Comparison of ENCODE assay signal across 10 mouse cellular contexts in the genomic region with DNA sequence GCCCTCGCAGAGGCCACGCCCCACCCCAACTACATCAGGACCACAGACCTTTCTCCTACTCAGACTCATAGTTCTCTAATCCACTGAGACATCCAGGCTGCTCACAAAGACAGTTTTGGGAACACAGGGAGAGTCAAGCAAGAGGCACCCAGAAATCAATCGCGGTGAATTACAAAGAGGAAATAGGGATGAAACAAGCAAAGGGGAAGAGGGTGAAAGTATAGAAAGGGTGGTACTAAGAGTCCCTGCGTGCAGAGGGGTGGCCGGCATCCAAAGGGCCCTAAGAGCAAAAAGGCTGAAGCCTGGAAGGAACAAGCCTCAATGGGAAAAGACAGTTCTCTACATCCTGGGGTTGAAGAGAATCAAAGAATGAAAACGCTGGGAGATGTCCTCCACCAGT. TPM values are rescaled to one million over a fixed set of nuclear protein-coding genes. Genes with fewer than 3 reads are reported as not detected.
DNase-seq lines count a peak whose midpoint lies in the region; ATAC-seq and TF ChIP-seq lines count a peak whose summit lies in the region.
"Had no signal": no experiment of that assay in that cellular context is flagged by ENCODE, and none has a peak within 500 bp of the region (broad histone marks: within the 10 kb centered on the region; RNA-seq: fewer than 3 reads in every experiment).

No protein-coding gene starts in this region.

- H3K9ac ChIP-seq in liver, embryonic 15.5 days: peak overlapping the region; percentile 92; the same call in 1 of the 2 replicates

- no peaks in the 10 kb centered on the region for H3K36me3 ChIP-seq in E14TG2a.4 (ENCODE audit: insufficient read depth, low read length)
- H3K36me3 ChIP-seq in liver, embryonic 15.5 days (replicated peaks): peaks cover 18% of the 10 kb centered on the region

- H3K4me2 ChIP-seq in liver, embryonic 15.5 days: peak overlapping the region; percentile 100

- peak; percentile 35 for ATAC-seq in granulocyte monocyte progenitor cell, adult 5-6 weeks (replicated peaks; ENCODE audit: poor library complexity, severe bottlenecking)
- no peak for ATAC-seq in liver, embryonic 15.5 days (ENCODE audit: insufficient read depth)

- 13% methylated on average over 7 of the region's 7 CpGs for WGBS in liver, embryonic 15.5 days (ENCODE audit: insufficient replicate concordance)

- H3K27ac ChIP-seq in liver, embryonic 15.5 days (replicated peaks): no peak overlapping the region

- peak overlapping the region; percentile 79 for H3K4me3 ChIP-seq in E14TG2a.4 (replicated peaks; ENCODE audit: low read length)
- H3K4me3 ChIP-seq in liver, embryonic 15.5 days (replicated peaks): peak overlapping the region; percentile 94

- no peak for TF ChIP-seq CTCF in E14TG2a.4 (conservative IDR thresholded peaks at IDR 0.05; ENCODE audit: low read length)

- H3K9me3 ChIP-seq in E14TG2a.4 (ENCODE audit: low read length): no peaks in the 10 kb centered on the region
- no peaks in the 10 kb centered on the region for H3K9me3 ChIP-seq in liver, embryonic 15.5 days (replicated peaks)

- peaks cover 76% of the 10 kb centered on the region for H3K27me3 ChIP-seq in E14TG2a.4 (ENCODE audit: insufficient read depth, low read length)
- H3K27me3 ChIP-seq in liver, embryonic 15.5 days: peaks cover 39% of the 10 kb centered on the region

- DNase-seq in heart, adult 11 months: peak; percentile 89
- no peak for DNase-seq in heart, adult 8-10 months (ENCODE audit: low spot score)
- DNase-seq in frontal cortex, adult 2 months (ENCODE audit: extremely low spot score in 1 of 2, low spot score in 1 of 2): no peak
- no peak for DNase-seq in gastrocnemius, postnatal 25 days
- no peak for DNase-seq in ovary, postnatal 14 days (ENCODE audit: low spot score)
- DNase-seq: thymus, adult 2 months had no signal

- peaks cover 23% of the 10 kb centered on the region for H3K4me1 ChIP-seq in E14TG2a.4 (replicated peaks; ENCODE audit: low read depth, low read length)
- H3K4me1 ChIP-seq in liver, embryonic 15.5 days (replicated peaks): peaks cover 51% of the 10 kb centered on the region

RNA-seq across cellular contexts. Expression of gene Inafm2, which starts 0.9 kb away (rescaled TPM):
- 10 to 100 TPM; 33.0 to 45.2 (median 33.9) TPM for total RNA-seq in heart, adult 8-10 months (2022)
- total RNA-seq in granulocyte monocyte progenitor cell, adult 5-6 weeks (2014; fragmentation: Nextera tagmentation): 27.9 and 30.3 TPM in 2 replicates
- 15.0 and 24.8 TPM in 2 replicates for total RNA-seq in granulocyte monocyte progenitor cell, adult 5-6 weeks (2017)
- 12.3 and 12.6 TPM in 2 replicates for polyA plus RNA-seq in liver, embryonic 15.5 days (2015; fragmentation: Nextera tagmentation; extraction: Ambion mirVana)
- 30.1 and 31.1 TPM in 2 replicates for polyA plus RNA-seq in frontal cortex, adult 2 months (2012; rRNA removed)
- 1 to 10 TPM; 3.6 to 4.9 TPM for total RNA-seq in gastrocnemius, postnatal 25 days (2021)

RNA-seq across cellular contexts. Expression of gene Plcb2, which starts 16.4 kb away (rescaled TPM):
- total RNA-seq in heart, adult 8-10 months (2022): 1 to 10 TPM; 2.2 to 3.3 (median 2.5) TPM
- total RNA-seq in granulocyte monocyte progenitor cell, adult 5-6 weeks (2014; fragmentation: Nextera tagmentation): 99.1 and 108 TPM in 2 replicates
- 54.3 and 70.7 TPM in 2 replicates for total RNA-seq in granulocyte monocyte progenitor cell, adult 5-6 weeks (2017)
- 2.3 and 2.9 TPM in 2 replicates for polyA plus RNA-seq in liver, embryonic 15.5 days (2015; fragmentation: Nextera tagmentation; extraction: Ambion mirVana)
- polyA plus RNA-seq in frontal cortex, adult 2 months (2012; rRNA removed): 3.1 and 3.5 TPM in 2 replicates
- under 1 TPM; 0.15 to 0.16 TPM for total RNA-seq in gastrocnemius, postnatal 25 days (2021)

RNA-seq across cellular contexts. Expression of gene Ccdc9b, which starts 17.8 kb away (rescaled TPM):
- 10 to 100 TPM; 24.6 to 38.6 (median 29.6) TPM for total RNA-seq in heart, adult 8-10 months (2022)
- 0.92 and 2.3 TPM in 2 replicates for total RNA-seq in granulocyte monocyte progenitor cell, adult 5-6 weeks (2014; fragmentation: Nextera tagmentation)
- 0.26 and 0.82 TPM in 2 replicates for total RNA-seq in granulocyte monocyte progenitor cell, adult 5-6 weeks (2017)
- 0.20 and 0.29 TPM in 2 replicates for polyA plus RNA-seq in liver, embryonic 15.5 days (2015; fragmentation: Nextera tagmentation; extraction: Ambion mirVana)
- 6.5 and 7.4 TPM in 2 replicates for polyA plus RNA-seq in frontal cortex, adult 2 months (2012; rRNA removed)
- total RNA-seq in gastrocnemius, postnatal 25 days (2021): 10 to 100 TPM; 11.8 to 13.0 TPM

RNA-seq across cellular contexts. Expression of gene Phgr1, which starts 27.9 kb away (rescaled TPM):
- total RNA-seq in heart, adult 8-10 months (2022): not detected
- not detected in 2 replicates for total RNA-seq in granulocyte monocyte progenitor cell, adult 5-6 weeks (2014; fragmentation: Nextera tagmentation)
- not detected in 2 replicates for total RNA-seq in granulocyte monocyte progenitor cell, adult 5-6 weeks (2017)
- polyA plus RNA-seq in liver, embryonic 15.5 days (2015; fragmentation: Nextera tagmentation; extraction: Ambion mirVana): not detected in 2 replicates
- not detected in 2 replicates for polyA plus RNA-seq in frontal cortex, adult 2 months (2012; rRNA removed)
- not detected for total RNA-seq in gastrocnemius, postnatal 25 days (2021)
- total RNA-seq: hematopoietic stem cell, adult 5-6 weeks had no signal

RNA-seq across cellular contexts. Expression of gene Disp2, which starts 34.9 kb away (rescaled TPM):
- total RNA-seq in heart, adult 8-10 months (2022): under 1 TPM in 3 of 4 experiments, not detected in 1; 0.09 to 0.14 (median 0.09) TPM
- total RNA-seq in granulocyte monocyte progenitor cell, adult 5-6 weeks (2014; fragmentation: Nextera tagmentation): not detected in 2 replicates
- not detected in 2 replicates for total RNA-seq in granulocyte monocyte progenitor cell, adult 5-6 weeks (2017)
- polyA plus RNA-seq in liver, embryonic 15.5 days (2015; fragmentation: Nextera tagmentation; extraction: Ambion mirVana): 0.26 and 0.32 TPM in 2 replicates
- polyA plus RNA-seq in frontal cortex, adult 2 months (2012; rRNA removed): 114 and 125 TPM in 2 replicates
- not detected for total RNA-seq in gastrocnemius, postnatal 25 days (2021)
- total RNA-seq: hematopoietic stem cell, adult 5-6 weeks had no signal

Comparison
In these comparisons a context has a peak if more than half of its experiments do, and no peak if none do; other contexts are left out.
1. RNA of gene Plcb2, which starts 16.4 kb away (total RNA-seq): 54.3 to 108 TPM in granulocyte monocyte progenitor cell, adult 5-6 weeks; 2.2 to 3.3 TPM in heart, adult 8-10 months and 0.15 to 0.16 TPM in gastrocnemius, postnatal 25 days; every median in the first group is over 10 times any median in the second.